Mouse (Mus musculus): Measurements from ENCODE around the gene Ajap1.

DNA sequence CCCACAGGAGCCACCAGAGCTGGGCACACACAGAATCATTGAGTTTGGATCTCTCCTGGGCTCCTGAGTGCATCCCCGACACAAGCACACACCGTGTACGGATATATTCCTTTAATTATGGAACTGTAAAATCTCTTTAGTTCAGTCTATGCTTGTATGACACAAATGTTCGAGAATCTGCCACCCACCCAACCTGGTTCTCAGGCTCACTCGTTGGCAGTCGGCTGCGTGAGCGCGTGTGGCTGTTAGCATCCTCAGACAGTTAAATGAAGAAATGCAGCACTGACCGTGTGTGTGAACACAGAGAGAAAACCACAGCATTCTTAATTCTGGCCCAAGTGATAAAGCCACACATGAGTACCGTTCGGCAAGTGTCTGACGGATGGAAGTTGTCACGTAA lies 109.5 kb downstream of the Ajap1 start:
- TF ChIP-seq ZKSCAN1 (IDR thresholded peaks at IDR 0.05; ENCODE audit: borderline replicate concordance, low read depth, low read length) (no peak), CTCF (conservative IDR thresholded peaks at IDR 0.05 in 1 of 2, IDR thresholded peaks at IDR 0.05 in 1 of 2; ENCODE audit: low read depth in 2 of 2, low read length in 2 of 2) (no peak), USF2 (conservative IDR thresholded peaks at IDR 0.05; ENCODE audit: low read depth, low read length) (no peak), RCOR1 (conservative IDR thresholded peaks at IDR 0.05; ENCODE audit: low read depth, low read length) (no peak), MYC (IDR thresholded peaks at IDR 0.05; ENCODE audit: low read depth, low read length) (no peak), E2F4 (IDR thresholded peaks at IDR 0.05; ENCODE audit: insufficient replicate concordance, low read depth, low read length) (no peak), MAFK (IDR thresholded peaks at IDR 0.05; ENCODE audit: insufficient replicate concordance, low read length) (no peak), RAD21 (IDR thresholded peaks at IDR 0.05; ENCODE audit: low read depth, low read length) (no peak), ZC3H11A (IDR thresholded peaks at IDR 0.05; ENCODE audit: low read depth, low read length) (no peak), EP300 (IDR thresholded peaks at IDR 0.05; ENCODE audit: low read length) (no peak), POLR2A (IDR thresholded peaks at IDR 0.05; ENCODE audit: low read depth, low read length) (no peak), MAZ (IDR thresholded peaks at IDR 0.05; ENCODE audit: low read depth, low read length) (no peak), USF1 (IDR thresholded peaks at IDR 0.05; ENCODE audit: low read depth, low read length) (no peak), UBTF (IDR thresholded peaks at IDR 0.05; ENCODE audit: low read depth, low read length) (no peak)
